Mouse (Mus musculus) kidney, postnatal 36 days (tissue): ENCODE results near the gene Ttyh2.
"Not testable (repeated sequence)": the region's sequence is repeated elsewhere in the genome, so short reads cannot be mapped to it uniquely, and the experiment has no call there.

Source experiments
- DNase-seq, 2 experiments: peaks; one replicate each; pipeline ENCODE4 v3.0.0; 2021 to 2022; ENCODE audit warnings: mixed read lengths in 2 of 2

Ttyh2 gene

GRCm38 (mm10) chr11:114662161-114662560 lies 13.1 kb upstream of the Ttyh2 start:
- no peak for DNase-seq

DNA sequence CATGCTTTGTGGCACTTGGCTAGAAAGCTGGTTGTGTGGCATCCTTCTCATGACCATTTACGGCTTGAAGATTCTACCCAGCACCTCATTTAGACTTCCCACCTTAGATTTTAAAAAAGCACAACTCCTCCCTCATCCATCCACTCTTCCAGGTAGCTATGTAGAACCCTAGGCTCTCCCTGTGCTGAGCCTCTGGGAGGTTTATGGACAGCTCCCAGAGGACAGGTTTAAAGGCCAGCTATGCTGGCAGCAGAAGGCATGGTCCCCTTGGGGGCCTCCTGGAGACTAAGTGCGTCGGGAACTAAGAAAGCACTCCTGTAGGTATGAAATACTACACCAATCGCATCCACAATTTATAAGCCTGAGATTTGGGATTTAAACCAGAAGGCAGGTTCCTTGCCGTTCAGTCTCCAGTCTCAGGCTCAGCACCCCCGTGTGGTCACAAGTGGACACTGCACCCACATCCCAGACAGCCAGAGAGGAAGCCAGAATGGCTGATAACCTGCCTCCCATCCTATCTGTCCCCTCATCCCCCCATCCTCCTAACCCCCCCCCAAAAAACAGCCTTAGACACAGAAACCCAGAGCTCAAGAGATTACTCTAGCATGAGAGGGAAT lies 12.4 kb upstream of the Ttyh2 start:
- DNase-seq, result peak in 1 of 2 experiments; percentile 79

- no peak for DNase-seq
Observed at GRCm38 (mm10) chr11:114664164-114664563, 11.1 kb upstream of the Ttyh2 start.

GRCm38 (mm10) chr11:114665463-114665862 lies 9.8 kb upstream of the Ttyh2 start:
- DNase-seq, result no peak

DNA sequence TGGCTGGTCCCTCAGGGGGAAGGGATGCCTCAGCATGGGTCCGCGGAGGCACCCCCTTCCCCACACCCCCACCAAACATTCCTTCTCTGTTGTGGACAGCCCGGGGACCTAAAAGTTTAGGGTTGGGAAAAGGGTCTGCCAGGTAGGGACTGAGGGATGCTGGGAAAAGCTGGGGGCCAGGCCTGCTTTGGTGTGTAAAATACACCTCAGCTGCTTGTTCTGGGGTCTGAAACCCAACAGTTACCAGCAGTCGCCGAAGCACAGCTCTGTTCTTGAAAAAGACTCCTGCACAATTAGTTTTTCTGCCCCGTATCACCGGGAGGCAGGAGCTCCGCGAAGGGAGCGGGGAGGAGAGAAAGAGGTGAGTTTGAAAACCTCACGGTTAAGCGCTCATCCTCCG lies 8.4 kb upstream of the Ttyh2 start:
- DNase-seq, result no peak

- no peak for DNase-seq
Observed at GRCm38 (mm10) chr11:114667236-114667931, 7.8 kb upstream of the Ttyh2 start.

DNA sequence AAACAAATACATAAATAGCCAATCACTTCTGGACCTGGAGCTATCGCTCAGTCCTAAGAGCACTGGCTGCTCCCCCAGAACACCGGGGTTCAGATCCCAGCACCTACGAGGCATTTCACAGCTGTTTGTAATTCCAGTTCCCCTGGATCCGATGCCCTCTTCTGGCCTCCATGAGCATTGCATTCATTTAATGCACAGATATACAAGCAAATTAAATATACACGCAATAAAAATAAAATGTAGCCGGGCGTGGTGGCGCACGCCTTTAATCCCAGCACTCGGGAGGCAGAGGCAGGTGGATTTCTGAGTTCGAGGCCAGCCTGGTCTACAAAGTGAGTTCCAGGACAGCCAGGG lies 7.3 kb upstream of the Ttyh2 start:
- peak in 1 of 2 experiments; percentile 61 for DNase-seq

- peak; percentile 95 to 96 for DNase-seq
Observed at GRCm38 (mm10) chr11:114668301-114668710, 6.9 kb upstream of the Ttyh2 start, which contains the start of gene Rpl38. Gene Rpl38, plus strand, starts transcription at chr11:114668524.

DNA sequence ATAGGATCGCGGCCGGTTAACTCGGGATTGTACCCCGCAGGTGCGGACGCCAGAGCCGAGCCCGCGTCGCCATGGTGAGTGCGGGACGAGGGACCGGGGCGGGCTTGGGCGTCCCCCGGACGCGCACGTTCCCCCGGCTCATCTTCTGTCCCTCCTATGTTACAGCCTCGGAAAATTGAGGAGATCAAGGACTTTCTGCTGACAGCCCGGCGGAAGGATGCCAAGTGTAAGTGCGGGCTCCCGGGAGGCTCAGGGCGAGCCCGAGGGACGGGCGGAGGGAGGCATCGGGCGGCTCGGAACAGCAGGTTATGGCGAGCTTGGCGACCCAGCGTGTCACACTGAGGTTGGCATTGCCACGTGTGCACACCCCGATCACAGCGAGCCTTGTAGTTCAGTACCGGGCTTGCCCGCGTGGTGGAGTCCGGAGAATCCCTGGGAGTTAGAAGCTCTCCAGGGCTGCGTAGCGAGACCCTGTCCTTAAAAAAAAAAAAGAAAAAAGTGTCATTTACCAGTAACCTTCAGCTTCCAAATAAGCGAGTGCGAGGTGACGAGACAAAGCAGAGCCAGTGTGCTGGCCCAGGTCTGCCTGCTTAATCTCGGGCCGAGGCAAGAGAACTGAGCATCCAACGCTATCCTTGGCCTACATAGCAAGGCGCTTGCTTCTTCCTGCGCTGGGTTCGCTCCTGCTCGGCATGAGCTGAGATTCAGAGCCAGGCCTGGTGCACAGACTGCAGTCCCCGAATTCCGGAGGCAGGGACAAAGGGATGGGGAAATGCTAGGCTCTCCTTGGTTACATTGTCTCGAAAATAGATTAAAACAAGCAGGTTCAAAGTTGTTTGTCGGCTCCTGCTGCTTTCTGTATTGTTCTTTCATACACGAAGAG lies 6.2 kb upstream of the Ttyh2 start:
- DNase-seq, result peak; percentile 74 to 87

- peak; percentile 27 to 35 for DNase-seq
Observed at GRCm38 (mm10) chr11:114669651-114670168, 5.5 kb upstream of the Ttyh2 start.

DNA sequence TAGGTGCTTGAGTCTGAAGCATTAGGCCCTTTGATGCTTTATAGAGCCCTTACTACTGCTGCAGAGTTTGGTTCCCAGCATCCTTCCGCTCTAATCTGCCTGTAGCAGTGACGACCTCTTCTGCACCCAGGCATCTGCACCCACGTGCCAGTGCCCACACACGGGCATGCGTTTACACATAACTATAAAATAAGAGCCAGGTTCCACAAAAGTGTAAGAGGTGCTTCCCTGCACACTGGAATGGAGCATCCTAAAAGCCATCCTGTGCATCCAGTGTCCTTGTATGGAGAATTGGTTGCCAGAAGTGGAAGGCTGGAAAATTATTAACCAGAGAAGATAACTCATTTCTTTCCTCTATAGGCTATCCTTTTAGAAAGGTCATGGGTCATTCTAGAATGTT lies 4.1 kb upstream of the Ttyh2 start:
- DNase-seq, result no peak

GRCm38 (mm10) chr11:114672794-114673718 lies 2.2 kb upstream of the Ttyh2 start:
- DNase-seq, result peak; percentile 65 to 78

DNA sequence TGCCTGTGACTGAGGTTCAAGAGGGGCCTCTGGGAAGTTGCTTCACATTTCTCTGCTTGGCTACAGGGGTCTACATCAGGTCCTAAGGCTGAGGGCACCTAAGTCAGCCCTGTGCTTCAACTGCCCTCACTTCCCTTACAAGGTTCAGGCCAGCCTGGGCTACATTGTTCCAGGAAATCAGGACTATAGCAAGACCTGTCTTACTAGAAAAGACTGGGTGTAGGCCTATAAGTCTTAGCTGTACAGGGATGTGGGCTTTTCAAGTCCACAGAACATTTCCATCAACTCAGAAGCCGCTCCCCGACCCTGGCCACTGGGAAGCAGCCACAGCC lies 1.5 kb upstream of the Ttyh2 start:
- no peak for DNase-seq

DNA sequence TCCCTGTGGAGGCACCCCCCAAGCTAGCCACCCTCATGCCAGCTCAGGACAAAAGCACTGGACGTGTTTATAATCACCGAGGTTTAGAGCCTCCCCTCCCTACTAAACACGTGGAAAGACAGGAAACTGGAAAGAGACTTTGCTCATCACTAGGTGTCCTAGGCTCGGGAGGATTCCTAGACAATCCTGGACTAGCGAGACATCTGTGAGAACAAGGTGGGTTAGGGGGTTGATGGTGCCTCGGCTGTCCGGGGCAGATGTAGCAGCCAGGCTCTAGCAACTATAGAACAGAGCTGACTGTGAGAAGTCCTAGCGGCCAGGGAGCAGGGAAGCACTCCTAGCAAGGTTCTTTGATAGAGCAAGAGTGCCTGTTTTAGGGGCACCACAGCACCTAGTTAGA lies 1.1 kb upstream of the Ttyh2 start:
- no peak for DNase-seq

GRCm38 (mm10) chr11:114674796-114675195 lies 435 bp upstream of the Ttyh2 start:
- DNase-seq, result not testable (repeated sequence)

- peak; percentile 38 to 69 for DNase-seq
Observed at GRCm38 (mm10) chr11:114675826-114676401, 683 bp downstream of the Ttyh2 start.

- DNase-seq, result peak; percentile 91 to 92
Observed at GRCm38 (mm10) chr11:114676431-114676830, 1.2 kb downstream of the Ttyh2 start.

DNA sequence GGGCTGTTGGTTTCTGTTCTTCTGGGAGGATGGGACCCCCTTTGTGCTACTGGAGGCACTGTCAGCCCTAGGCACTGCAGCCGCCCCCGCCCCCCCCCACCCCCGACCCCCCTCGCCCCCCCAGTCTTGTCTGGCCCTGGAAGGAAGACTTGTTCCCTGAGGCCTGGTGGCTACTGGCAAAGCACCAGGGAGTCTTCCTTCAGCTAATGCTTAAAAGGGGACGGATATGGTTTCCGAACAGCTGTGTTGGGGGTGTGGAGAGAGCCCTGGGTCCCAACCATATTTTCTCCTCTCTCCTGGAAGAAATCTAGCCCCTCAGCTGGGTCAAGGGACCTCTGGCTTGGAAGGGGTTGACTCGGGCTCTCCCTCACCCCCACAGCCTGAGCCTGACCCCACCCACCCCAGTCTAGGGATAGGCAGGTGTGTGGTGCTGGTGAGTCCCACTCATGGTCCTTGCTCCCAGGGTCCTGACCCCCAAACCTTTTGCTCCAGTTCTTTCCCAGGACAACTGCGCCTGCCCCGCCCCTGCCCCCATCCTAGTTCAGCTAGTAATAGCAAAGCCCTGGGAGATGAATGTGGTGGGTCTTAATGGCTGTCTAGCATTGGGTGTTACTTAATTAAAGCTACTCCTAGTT lies 1.8 kb downstream of the Ttyh2 start:
- peak in 1 of 2 experiments; percentile 57 for DNase-seq

GRCm38 (mm10) chr11:114679582-114679981 lies 4.4 kb downstream of the Ttyh2 start:
- DNase-seq, result peak; percentile 49 to 70

DNA sequence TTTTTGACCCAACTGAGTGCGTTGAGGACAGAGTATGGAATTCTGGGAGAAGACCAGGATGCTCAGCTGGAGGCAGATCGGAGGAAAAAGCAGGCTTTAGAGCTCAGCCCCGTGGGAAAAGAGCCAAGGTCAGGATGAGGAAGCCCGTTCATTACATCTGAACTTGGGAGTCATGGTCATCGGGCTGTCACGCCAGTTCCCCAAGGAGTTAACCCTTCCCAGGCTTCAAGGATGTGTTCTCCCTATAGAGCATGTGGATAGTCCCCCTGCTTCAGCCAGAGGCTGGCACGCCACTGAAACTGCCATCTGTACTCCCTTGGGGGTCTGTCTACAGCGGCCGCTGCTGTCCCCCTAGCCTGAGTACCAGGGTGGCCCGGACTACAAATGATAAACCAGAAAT lies 5.1 kb downstream of the Ttyh2 start:
- DNase-seq, result peak; percentile 55 to 69

- DNase-seq, result no peak
Observed at GRCm38 (mm10) chr11:114681054-114681453, 5.8 kb downstream of the Ttyh2 start.
